Mouse (Mus musculus) forebrain, embryonic 12.5 days (tissue): ENCODE measurements around the gene Flvcr2. TPM values are rescaled to one million over a fixed set of nuclear protein-coding genes. Genes with fewer than 3 reads are reported as not detected.

Experiments
- ATAC-seq: fragments of 200-750 bp; cut with Nextera tagmentation; 2 replicates; pipeline ENCODE4 v1.8.0; 2017; ENCODE audit warnings: moderate TSS enrichment; ENCODE audit not compliant: low FRiP score
- H3K27ac ChIP-seq: fragments of 300-500 bp; sonication (generic); 2 replicates; pipeline ENCODE4 v1.5.1; 2016; ENCODE audit warnings: mild to moderate bottlenecking
- H3K27me3 ChIP-seq: fragments of 300-500 bp; sonication (generic); 2 replicates; pipeline ENCODE4 v1.6.1; 2016; ENCODE audit warnings: mild to moderate bottlenecking
- H3K36me3 ChIP-seq: fragments of 300-500 bp; sonication (generic); replicated peaks from 2 replicates; pipeline ENCODE4 v1.6.1; 2016; ENCODE audit warnings: mild to moderate bottlenecking
- H3K4me1 ChIP-seq: fragments of 300-500 bp; sonication (generic); 2 replicates; pipeline ENCODE4 v1.6.1; 2016
- H3K4me2 ChIP-seq: fragments of 300-500 bp; sonication (generic); 2 replicates; pipeline ENCODE4 v1.6.1; 2016; ENCODE audit warnings: mild to moderate bottlenecking, moderate library complexity
- H3K4me3 ChIP-seq: fragments of 300-500 bp; sonication (generic); replicated peaks from 2 replicates; pipeline ENCODE4 v1.5.1; 2016; ENCODE audit warnings: mild to moderate bottlenecking
- H3K9ac ChIP-seq: fragments of 300-500 bp; sonication (generic); 2 replicates; pipeline ENCODE4 v1.6.1; 2016; ENCODE audit warnings: mild to moderate bottlenecking
- H3K9me3 ChIP-seq: fragments of 300-500 bp; sonication (generic); 2 replicates; pipeline ENCODE4 v1.6.1; 2016
- WGBS: fragments of 180-500 bp; shearing (Covaris S2); methylation state at CpG from one replicate; pipeline ENCODE4 v1.1.7; 2016; 5-methylcytosine and 5-hydroxymethylcytosine counted together
- polyA plus RNA-seq: library from polyadenylated mRNA; unstranded; fragments of >200 nt; fragmentation: Nextera tagmentation; extraction: Ambion mirVana; gene quantifications from 2 replicates; pipeline ENCODE4 v1.2.1, GENCODE M21; 2016

Flvcr2 gene
- polyA plus RNA-seq, 1 experiment from 2014 or later, result 1.5 TPM

DNA sequence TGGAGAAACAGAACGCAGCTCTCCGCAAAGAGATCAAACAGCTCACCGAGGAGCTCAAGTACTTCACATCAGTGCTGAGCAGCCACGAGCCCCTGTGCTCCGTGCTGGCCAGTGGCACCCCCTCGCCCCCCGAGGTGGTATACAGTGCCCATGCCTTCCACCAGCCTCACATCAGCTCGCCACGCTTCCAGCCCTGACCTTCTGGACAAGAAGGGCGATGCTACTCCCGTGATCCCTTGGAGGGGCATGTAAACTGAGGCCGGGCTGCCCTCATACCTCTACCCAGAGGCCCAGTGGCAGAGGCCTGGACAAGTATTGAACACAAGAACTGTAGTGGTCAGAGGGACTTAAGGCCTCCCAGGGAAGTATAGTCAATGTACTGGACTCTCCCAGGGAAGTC, 37.8 kb upstream of the Flvcr2 start:
- Histone ChIP-seq H3K27ac (no peak overlapping the region), H3K4me3 (no peak overlapping the region), H3K36me3 (no peaks in the 10 kb centered on the region), H3K4me1 (peaks cover 9% of the 10 kb centered on the region), H3K9ac (no peak overlapping the region), H3K4me2 (no peak overlapping the region), H3K27me3 (peaks cover 42% of the 10 kb centered on the region), H3K9me3 (no peaks in the 10 kb centered on the region)
- 86% methylated on average over 12 of the region's 12 CpGs for WGBS
- ATAC-seq, result no peak

DNA sequence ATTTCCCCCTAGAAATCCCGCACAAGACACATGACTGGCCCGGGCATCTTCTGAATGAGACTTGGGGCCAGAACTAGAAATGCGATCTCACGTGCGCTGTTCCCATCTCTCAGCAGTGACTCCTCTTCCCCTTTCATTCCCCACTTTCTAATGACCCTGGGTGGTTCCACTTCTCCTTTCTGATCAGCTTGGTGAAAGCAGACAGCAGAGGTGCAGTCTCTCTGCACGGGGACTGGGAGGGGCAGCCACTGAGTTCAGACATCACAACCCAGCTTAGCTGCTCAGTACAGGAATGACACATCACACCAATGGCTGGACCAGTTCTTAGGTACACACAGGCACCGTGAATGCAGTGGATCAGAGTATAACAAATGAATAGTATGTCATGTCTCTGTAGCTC, 35.6 kb upstream of the Flvcr2 start:
- Histone ChIP-seq H3K4me2 (no peak overlapping the region), H3K36me3 (no peaks in the 10 kb centered on the region), H3K9me3 (no peaks in the 10 kb centered on the region), H3K9ac (no peak overlapping the region), H3K27ac (no peak overlapping the region), H3K4me3 (no peak overlapping the region), H3K4me1 (peaks cover 3% of the 10 kb centered on the region), H3K27me3 (peaks cover 25% of the 10 kb centered on the region)
- no peak for ATAC-seq
- WGBS, result 84% methylated on average over 7 of the region's 7 CpGs

DNA sequence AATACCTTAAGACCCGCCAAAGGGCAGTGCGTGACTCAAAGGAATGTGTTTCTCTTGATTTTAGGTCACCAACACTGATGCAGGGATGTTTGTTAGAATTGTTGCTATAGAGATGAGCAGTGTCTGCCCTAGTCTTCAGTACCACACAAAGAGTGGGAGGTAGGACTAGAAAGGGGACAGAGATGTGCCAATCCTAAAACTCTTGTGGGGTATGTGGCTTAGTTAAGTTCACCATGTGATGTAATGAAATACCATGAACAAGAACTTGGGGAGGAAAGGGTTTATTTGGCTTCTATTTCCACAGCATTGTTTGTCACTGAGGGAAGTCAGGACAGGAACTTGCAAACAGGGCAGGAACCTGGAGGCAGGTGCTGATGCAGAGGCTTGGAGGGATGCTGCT, 33.8 kb upstream of the Flvcr2 start:
- Histone ChIP-seq H3K4me2 (no peak overlapping the region), H3K27me3 (peaks cover 11% of the 10 kb centered on the region; the same call in 1 of the 2 replicates), H3K9ac (no peak overlapping the region), H3K36me3 (no peaks in the 10 kb centered on the region), H3K27ac (no peak overlapping the region), H3K4me3 (no peak overlapping the region), H3K4me1 (no peaks in the 10 kb centered on the region), H3K9me3 (no peaks in the 10 kb centered on the region)
- ATAC-seq, result no peak
- WGBS, result 83% methylated on average over 2 of the region's 2 CpGs

DNA sequence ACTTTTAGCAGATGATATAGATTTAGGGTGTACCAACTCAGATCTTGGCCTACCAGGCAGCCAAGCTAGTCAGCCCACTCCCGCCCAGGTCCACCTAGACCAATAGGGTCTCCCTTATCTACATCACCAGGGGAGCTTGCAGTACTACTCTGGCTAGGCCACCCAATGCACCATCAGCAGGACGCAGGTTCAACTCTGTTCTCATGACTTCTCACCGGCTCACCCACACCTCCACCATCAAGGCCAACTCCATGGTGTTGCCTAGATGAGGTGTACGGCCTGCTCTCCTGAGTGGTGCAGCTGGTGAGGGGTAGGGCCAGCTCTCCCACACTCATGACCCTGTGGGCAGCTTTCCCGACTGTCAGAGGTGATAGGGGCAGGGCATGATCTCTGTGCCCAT, 32.2 kb upstream of the Flvcr2 start:
- Histone ChIP-seq H3K27ac (no peak overlapping the region), H3K4me2 (no peak overlapping the region), H3K27me3 (no peaks in the 10 kb centered on the region), H3K9ac (no peak overlapping the region), H3K4me1 (no peaks in the 10 kb centered on the region), H3K36me3 (no peaks in the 10 kb centered on the region), H3K4me3 (no peak overlapping the region), H3K9me3 (no peaks in the 10 kb centered on the region)
- WGBS, result 93% methylated on average over 5 of the region's 5 CpGs
- no peak for ATAC-seq

DNA sequence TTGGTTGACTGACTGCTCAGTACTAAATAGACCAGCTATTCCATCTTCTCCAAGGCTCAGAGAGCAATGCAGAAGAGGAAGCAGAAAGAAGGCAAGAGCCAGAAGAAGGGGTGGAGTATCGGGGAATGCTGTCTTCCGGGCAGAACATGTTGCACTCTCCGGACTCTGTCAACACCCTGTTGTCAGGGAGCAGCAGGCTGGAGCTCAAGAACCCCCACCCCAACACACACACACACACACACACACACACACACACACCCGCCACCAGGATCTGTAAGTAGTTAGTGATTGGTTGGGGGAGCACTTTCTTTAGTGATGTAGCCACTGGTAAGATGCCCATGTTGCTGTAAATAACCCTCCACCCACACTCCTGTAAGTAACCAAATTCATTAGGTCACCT, 21.0 kb upstream of the Flvcr2 start:
- ATAC-seq, result no peak

DNA sequence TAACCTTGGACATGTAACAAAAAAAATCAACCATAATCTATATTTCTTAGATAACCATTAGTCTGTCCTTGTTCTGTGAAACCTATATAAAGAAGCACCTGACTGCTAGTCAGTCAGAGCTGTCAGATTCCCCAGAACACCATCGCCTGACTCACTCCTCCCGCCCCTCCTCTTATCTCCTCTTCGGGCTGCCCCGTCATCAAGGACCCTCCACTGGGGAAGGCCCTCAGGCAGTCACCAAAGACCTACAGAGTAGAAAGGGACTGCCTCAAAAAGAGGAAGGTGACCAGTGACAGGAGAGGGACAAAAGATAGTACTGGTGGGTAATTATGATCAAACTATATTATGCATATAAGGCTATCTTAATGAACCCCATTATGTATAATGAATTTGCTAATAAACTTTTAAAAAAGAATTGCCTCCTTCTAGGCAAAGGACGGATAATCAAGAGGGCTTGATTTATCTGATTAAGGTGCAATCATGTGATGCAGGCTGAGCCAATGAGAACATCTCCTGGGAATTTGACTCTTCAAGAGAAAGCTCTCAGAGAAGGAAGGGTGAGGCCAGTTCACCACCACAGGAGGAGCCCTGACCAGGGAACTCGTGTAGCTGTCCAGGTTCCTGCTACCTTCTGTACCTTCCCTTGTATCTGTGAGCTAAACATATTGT, 19.5 kb upstream of the Flvcr2 start:
- H3K27ac ChIP-seq, result no peak overlapping the region
- no peak overlapping the region for H3K9ac ChIP-seq
- H3K27me3 ChIP-seq, result 0 out of 2 replicates have a peak, but pooled peaks cover 5% of the 10 kb centered on the region
- no peak overlapping the region for H3K4me2 ChIP-seq
- no peaks in the 10 kb centered on the region for H3K9me3 ChIP-seq
- WGBS, result 68% methylated on average over 6 of the region's 6 CpGs
- no peak for ATAC-seq
- H3K4me1 ChIP-seq, result no peaks in the 10 kb centered on the region
- H3K36me3 ChIP-seq, result no peaks in the 10 kb centered on the region
- H3K4me3 ChIP-seq, result no peak overlapping the region

More for the DNA sequence above, 21.0 kb upstream of the Flvcr2 start:
- Histone ChIP-seq H3K4me2 (no peak overlapping the region), H3K27ac (no peak overlapping the region), H3K36me3 (no peaks in the 10 kb centered on the region), H3K4me3 (no peak overlapping the region), H3K4me1 (no peaks in the 10 kb centered on the region), H3K9ac (no peak overlapping the region), H3K27me3 (0 out of 2 replicates have a peak, but pooled peaks cover 5% of the 10 kb centered on the region), H3K9me3 (no peaks in the 10 kb centered on the region)
- WGBS, result 76% methylated on average over 4 of the region's 4 CpGs

DNA sequence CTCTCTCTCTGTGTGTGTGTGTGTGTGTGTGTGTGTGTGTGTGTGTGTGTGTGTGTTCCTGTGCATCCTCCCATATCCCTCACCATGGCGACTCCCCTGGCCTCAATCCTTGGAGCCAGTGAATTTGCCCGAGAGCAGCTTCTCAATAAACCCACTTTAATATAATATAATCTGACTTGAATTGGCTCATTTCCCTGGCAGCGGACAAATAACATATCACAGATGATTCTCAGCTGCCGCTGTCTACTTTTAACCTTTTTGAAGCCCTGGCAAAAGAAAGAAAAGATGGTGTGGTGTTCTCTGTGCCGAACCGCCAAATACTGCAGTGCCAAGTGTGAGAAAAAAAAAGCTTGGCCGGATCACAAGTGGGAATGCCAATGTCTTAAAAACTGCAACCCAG, 18.2 kb upstream of the Flvcr2 start:
- ATAC-seq, result no peak
- 87% methylated on average over 6 of the region's 7 CpGs for WGBS
- no peaks in the 10 kb centered on the region for H3K36me3 ChIP-seq

DNA sequence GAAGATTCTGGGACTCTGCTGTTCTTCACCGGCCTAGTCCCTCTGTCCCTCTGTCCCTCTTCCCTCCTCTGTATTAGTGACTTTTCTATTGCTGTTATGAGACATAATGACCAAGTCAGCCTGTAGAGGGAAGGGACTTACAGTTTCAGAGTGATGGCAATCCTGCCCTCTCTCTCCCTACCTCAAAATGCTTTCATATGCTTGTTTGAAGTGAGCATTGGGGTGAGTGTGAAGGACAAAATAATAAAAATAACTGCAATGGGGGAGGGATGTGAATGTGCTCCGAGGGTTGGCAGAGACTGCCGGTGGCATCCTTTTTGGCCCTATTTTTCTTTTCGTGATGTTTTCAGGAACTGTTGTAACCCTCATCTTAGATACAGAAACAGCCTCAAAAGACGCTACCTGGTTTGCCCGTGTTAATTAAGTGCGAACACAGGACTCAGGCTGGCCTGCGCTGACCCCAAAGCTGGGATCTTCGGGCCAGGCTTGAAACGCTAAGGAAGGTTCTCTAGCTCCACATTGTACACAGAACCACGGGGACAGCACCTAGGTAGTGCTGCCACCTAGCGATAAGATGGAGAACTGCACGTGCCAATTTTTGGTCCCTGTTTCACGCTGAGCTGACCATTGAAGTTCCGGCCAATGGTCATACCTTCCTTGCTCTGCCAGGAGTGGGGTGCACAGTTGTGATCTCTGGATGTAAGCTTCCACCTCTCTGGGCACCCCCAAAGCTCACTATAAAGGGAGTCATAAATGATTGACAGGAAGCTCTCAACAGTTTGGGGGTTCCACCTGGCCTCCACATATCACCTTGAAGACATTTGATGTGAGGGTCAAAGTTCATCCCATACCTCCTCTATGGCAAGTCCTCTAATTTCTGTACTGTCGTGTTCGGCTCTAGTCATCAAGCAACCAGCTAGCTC, 17.1 kb upstream of the Flvcr2 start:
- no peaks in the 10 kb centered on the region for H3K4me1 ChIP-seq

More for the DNA sequence above, 18.2 kb upstream of the Flvcr2 start:
- H3K4me3 ChIP-seq, result no peak overlapping the region
- H3K27ac ChIP-seq, result no peak overlapping the region
- H3K4me1 ChIP-seq, result no peaks in the 10 kb centered on the region
- H3K4me2 ChIP-seq, result no peak overlapping the region
- H3K9ac ChIP-seq, result no peak overlapping the region
- no peaks in the 10 kb centered on the region for H3K9me3 ChIP-seq
- 0 out of 2 replicates have a peak, but pooled peaks cover 5% of the 10 kb centered on the region for H3K27me3 ChIP-seq

DNA sequence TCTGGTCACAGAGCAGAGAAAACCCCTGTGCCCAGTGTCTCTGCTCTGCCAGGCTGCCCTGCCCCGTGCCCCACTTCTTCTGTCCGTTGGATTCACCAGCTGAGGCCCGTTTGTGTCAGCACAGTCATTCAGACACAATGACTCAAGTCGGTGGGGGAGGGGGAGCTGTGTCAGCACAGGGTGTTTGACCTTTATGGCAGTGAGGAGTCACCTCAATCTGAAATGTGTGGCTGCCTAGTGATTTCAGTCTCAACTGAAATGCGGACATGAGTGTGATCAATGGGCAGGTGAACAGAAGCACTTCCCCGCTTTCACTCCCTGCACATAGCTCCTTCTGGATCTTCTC, 16.4 kb upstream of the Flvcr2 start:
- H3K4me1 ChIP-seq, result no peaks in the 10 kb centered on the region
- H3K27ac ChIP-seq, result no peak overlapping the region
- no peak overlapping the region for H3K4me2 ChIP-seq
- WGBS, result 81% methylated on average over 6 of the region's 6 CpGs
- H3K36me3 ChIP-seq, result no peaks in the 10 kb centered on the region
- H3K9me3 ChIP-seq, result no peaks in the 10 kb centered on the region
- 0 out of 2 replicates have a peak, but pooled peaks cover 5% of the 10 kb centered on the region for H3K27me3 ChIP-seq
- no peak overlapping the region for H3K9ac ChIP-seq
- no peak overlapping the region for H3K4me3 ChIP-seq
- ATAC-seq, result no peak

More for the DNA sequence above, 17.1 kb upstream of the Flvcr2 start:
- 0 out of 2 replicates have a peak, but pooled peaks cover 5% of the 10 kb centered on the region for H3K27me3 ChIP-seq
- no peak overlapping the region for H3K4me3 ChIP-seq
- no peaks in the 10 kb centered on the region for H3K36me3 ChIP-seq
- 38% methylated on average over 17 of the region's 17 CpGs for WGBS
- no peaks in the 10 kb centered on the region for H3K9me3 ChIP-seq
- H3K4me2 ChIP-seq, result no peak overlapping the region
- no peak overlapping the region for H3K9ac ChIP-seq
- H3K27ac ChIP-seq, result no peak overlapping the region
- no peak for ATAC-seq

DNA sequence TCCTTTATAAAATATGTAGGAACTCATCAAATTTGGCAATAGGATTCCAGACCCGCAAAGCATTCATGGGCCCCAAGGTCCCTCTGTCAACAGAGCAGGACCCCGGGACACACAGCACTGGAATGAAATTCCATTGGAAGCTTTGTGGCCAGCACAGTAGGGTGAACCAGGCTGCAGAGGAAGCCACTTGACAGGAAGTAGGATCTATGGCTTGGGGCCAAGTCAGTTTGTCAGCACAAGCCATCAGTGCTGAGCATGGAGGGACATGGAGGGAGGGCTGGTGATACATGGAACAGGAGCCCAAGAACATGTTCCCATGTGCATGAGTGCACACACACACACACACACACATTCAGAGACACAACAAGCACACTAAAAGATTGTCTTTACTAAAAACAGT, 10.1 kb upstream of the Flvcr2 start:
- Histone ChIP-seq H3K4me1 (no peaks in the 10 kb centered on the region), H3K9me3 (no peaks in the 10 kb centered on the region), H3K9ac (no peak overlapping the region), H3K27me3 (no peaks in the 10 kb centered on the region), H3K4me2 (no peak overlapping the region), H3K4me3 (no peak overlapping the region), H3K27ac (no peak overlapping the region), H3K36me3 (no peaks in the 10 kb centered on the region)
- ATAC-seq, result no peak
- 76% methylated on average over 2 of the region's 2 CpGs for WGBS

DNA sequence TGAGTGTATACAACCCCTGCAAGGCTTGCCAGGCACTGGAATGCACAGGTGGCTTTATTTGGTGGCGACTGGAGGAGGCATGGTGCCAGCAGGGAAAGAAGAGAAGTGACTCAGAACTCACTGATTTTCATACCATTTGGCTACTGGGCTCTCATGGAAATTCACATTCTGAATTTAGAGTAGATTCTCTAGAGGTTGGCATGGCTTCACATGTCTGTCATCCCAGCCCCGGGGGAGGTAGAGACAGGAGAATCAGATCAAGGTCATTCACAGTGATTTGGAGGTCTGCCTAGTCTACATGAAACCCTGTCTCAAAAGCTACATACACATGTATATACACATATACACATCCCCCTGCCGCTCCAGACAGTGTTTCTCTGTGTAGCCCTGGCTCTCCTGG, 9.4 kb upstream of the Flvcr2 start:
- H3K9ac ChIP-seq, result no peak overlapping the region

DNA sequence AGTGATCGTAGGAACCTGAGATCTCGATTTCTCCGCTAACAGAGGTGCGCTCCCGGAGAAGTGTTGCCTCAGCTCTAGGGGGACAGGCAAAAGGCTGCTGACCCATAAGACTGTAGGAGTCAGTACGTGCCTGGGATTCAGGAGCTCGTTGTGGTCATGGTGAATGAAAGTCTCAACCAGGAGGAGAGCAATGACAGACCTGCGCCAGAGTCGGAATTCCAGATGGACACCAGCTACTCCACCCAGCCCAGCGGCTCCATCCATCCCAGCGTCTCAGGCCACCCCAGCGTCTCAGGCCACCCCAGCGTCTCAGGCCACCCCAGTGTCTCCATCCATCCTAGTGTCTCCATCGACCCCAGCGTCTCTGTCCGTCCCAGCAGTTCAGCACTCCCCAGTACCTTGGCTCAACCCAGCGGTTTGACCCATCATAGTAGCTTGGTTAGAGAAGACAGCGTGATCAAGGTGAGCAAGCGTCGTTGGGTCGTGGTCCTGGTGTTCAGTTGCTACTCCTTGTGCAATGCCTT, 419 bp downstream of the Flvcr2 start:
- Histone ChIP-seq H3K9me3 (no peaks in the 10 kb centered on the region), H3K9ac (peak overlapping the region; percentile 39; the same call in 1 of the 2 replicates), H3K36me3 (no peaks in the 10 kb centered on the region), H3K4me3 (peak overlapping the region; percentile 44), H3K4me2 (peak overlapping the region; percentile 88), H3K27me3 (peaks cover 32% of the 10 kb centered on the region), H3K4me1 (peaks cover 14% of the 10 kb centered on the region), H3K27ac (no peak overlapping the region)
- 19% methylated on average over 21 of the region's 21 CpGs for WGBS
- peak; percentile 23; the same call in 1 of the 2 replicates for ATAC-seq

More for the DNA sequence above, 9.4 kb upstream of the Flvcr2 start:
- H3K4me1 ChIP-seq, result no peaks in the 10 kb centered on the region
- H3K9me3 ChIP-seq, result no peaks in the 10 kb centered on the region
- H3K4me2 ChIP-seq, result no peak overlapping the region
- 99% methylated on average over 3 of the region's 3 CpGs for WGBS
- H3K27me3 ChIP-seq, result no peaks in the 10 kb centered on the region
- ATAC-seq, result no peak
- no peak overlapping the region for H3K27ac ChIP-seq
- no peaks in the 10 kb centered on the region for H3K36me3 ChIP-seq
- no peak overlapping the region for H3K4me3 ChIP-seq
